Mouse (Mus musculus): ENCODE data around the gene Phlpp1.

DNA sequence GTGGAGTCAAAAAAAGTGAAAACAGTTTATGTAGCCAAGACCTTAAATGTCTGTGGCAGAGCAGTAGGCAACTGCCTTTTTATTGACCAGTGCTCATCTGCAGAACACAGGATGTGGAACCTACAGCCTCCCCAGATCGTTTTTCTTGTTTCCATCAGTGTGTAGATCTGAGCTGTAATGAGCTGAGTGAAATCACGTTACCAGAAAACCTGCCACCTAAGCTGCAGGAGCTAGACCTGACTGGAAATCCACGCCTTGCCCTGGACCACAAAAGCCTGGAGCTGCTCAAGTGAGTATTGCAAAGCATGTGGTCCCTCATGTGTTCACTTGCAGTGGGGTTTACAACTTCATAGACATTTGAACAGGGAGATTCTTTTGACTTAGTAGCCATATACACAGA lies 204.5 kb downstream of the Phlpp1 start:
- TF ChIP-seq CTCF (IDR thresholded peaks at IDR 0.05; ENCODE audit: low read depth) (no peak), EP300 (IDR thresholded peaks at IDR 0.05; ENCODE audit: low read depth) (no peak)
